Mouse (Mus musculus) limb, embryonic 11.5 days (tissue): ENCODE results near the gene Ccdc144b. TPM values are rescaled to one million over a fixed set of nuclear protein-coding genes. Genes with fewer than 3 reads are reported as not detected.

Experiments
- ATAC-seq: fragments of 200-750 bp; cut with Nextera tagmentation; 2 replicates; pipeline ENCODE4 v1.8.0; 2017; ENCODE audit warnings: low read depth; ENCODE audit not compliant: insufficient number of reproducible peaks, low FRiP score, low TSS enrichment
- DNase-seq: peaks from one replicate; pipeline ENCODE4 v3.0.0-alpha.2; 2015; ENCODE audit warnings: low spot score
- H3K27ac ChIP-seq: fragments of 300-500 bp; sonication (generic); replicated peaks from 2 replicates; pipeline ENCODE4 v1.5.1; 2014; ENCODE audit warnings: low read depth, mild to moderate bottlenecking, low read length
- H3K27me3 ChIP-seq: fragments of 300-500 bp; sonication (generic); 2 replicates; pipeline ENCODE4 v1.6.1; 2014; ENCODE audit warnings: mild to moderate bottlenecking, low read length, mixed read lengths; ENCODE audit not compliant: control insufficient read depth, insufficient read depth
- H3K36me3 ChIP-seq: fragments of 300-500 bp; sonication (generic); 2 replicates; pipeline ENCODE4 v1.6.1; 2014; ENCODE audit warnings: mild to moderate bottlenecking, low read length, moderate library complexity, mixed read lengths; ENCODE audit not compliant: control insufficient read depth, insufficient read depth
- H3K4me1 ChIP-seq: fragments of 300-500 bp; sonication (generic); 2 replicates; pipeline ENCODE4 v1.6.1; 2014; ENCODE audit warnings: low read length, mixed read lengths; ENCODE audit not compliant: control insufficient read depth, insufficient read depth
- H3K4me2 ChIP-seq: fragments of 300-500 bp; sonication (generic); 2 replicates; pipeline ENCODE4 v1.6.1; 2014; ENCODE audit warnings: low read depth, mild to moderate bottlenecking, moderate library complexity; ENCODE audit not compliant: severe bottlenecking
- H3K4me3 ChIP-seq: fragments of 300-500 bp; sonication (generic); 2 replicates; pipeline ENCODE4 v1.5.1; 2014; ENCODE audit warnings: low read depth, low read length
- H3K9ac ChIP-seq: fragments of 300-500 bp; sonication (generic); 2 replicates; pipeline ENCODE4 v1.6.1; 2014; ENCODE audit warnings: mild to moderate bottlenecking, low read length
- H3K9me3 ChIP-seq: fragments of 300-500 bp; sonication (generic); 2 replicates; pipeline ENCODE4 v1.6.1; 2016; ENCODE audit warnings: low read length; ENCODE audit not compliant: control insufficient read depth
- WGBS: fragments of 180-500 bp; shearing (Covaris S2); extraction: QIAGEN DNeasy Blood & Tissue Kit; methylation state at CpG from one replicate; pipeline ENCODE4 v1.1.7; 2014; 5-methylcytosine and 5-hydroxymethylcytosine counted together
- polyA plus RNA-seq: library from polyadenylated mRNA; unstranded; fragments of >200 nt; fragmentation: Nextera tagmentation; extraction: Ambion mirVana; gene quantifications from 2 replicates; pipeline ENCODE4 v1.2.1, GENCODE M21; 2014

The Ccdc144b gene
- polyA plus RNA-seq, 1 experiment from 2014 or later = not detected

DNA sequence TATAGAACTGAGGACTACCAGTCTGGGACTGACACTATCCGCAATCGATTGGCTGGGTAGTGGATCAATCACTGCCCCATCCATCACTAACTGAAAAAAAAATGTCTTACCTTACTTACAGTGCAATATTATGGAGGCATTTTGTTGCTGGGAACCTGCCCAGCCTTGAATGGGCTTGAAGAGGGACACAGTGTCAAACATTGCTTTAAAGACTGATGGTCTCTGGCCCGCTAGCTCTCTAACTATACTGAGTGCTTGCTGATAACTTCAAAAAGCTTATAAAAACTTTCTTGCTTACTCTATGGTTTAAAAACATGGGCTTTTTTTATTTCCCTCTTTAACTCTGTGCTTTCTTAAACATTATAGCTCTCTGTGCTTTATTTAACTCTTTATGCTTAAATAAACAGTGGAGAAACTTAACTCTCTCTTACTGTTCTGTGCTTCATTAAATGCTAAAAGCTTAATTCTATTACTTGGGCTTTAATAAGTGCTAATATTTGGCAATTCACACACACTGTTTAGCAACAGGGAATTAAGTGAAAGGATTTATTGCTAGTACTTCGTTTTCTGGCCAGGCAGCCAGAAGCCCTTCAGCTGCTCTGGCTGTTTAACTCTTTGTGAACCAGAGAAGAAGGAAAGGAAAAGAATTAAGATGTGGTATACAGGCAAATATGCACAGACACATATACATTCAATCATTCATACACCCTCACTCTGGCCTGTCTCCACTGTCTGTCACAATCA lies 44.8 kb downstream of the Ccdc144b start:
- Histone ChIP-seq H3K9me3 (no peaks in the 10 kb centered on the region; the same call in 1 of the 2 replicates), H3K36me3 (no peaks in the 10 kb centered on the region), H3K4me2 (no peak overlapping the region), H3K4me1 (no peaks in the 10 kb centered on the region), H3K4me3 (no peak overlapping the region), H3K27ac (no peak overlapping the region), H3K9ac (no peak overlapping the region), H3K27me3 (no peaks in the 10 kb centered on the region)
- 56% methylated on average over 4 of the region's 4 CpGs for WGBS
- ATAC-seq (no peak), DNase-seq (no peak)

DNA sequence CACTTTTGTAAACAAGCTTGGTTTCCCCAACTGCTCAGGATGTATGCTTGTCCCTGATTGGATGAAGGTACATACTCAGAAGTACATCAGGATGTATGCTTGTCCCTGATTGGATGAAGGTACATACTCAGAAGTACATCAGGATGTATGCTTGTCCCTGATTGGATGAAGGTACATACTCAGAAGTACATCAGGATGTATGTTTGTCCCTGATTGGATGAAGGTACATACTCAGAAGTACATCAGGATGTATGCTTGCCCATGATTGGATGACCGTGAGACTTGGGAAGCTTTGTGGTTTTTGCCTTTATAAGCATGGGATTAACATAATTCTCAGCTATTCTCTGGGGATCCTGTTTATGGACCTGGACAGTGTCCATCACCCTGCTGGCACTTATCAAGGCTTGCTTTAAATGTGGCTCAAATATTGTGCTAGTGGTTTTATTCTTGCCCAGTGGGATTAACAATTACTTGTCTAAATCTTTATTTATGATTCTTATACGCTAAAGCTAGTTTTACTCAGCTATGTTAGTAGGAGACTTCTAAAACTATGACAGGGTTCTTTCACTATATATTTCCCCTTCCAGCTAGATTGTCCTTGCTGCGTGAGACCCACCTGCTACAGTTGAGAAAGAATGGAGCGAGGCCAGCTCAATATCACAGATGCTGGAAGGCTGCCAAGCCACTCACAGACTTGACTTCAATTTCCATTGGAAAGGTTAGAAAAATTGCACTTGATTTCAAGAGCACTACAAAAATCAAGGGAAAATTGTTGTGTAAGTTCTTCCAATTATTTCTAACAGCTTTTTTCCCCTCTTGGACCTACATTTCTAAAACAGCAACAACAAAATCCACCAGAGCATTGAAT lies 49.1 kb downstream of the Ccdc144b start:
- Histone ChIP-seq H3K27ac (no peak overlapping the region), H3K4me1 (no peaks in the 10 kb centered on the region), H3K4me3 (no peak overlapping the region), H3K4me2 (no peak overlapping the region), H3K36me3 (no peaks in the 10 kb centered on the region), H3K9me3 (no peaks in the 10 kb centered on the region; the same call in 1 of the 2 replicates), H3K9ac (no peak overlapping the region), H3K27me3 (no peaks in the 10 kb centered on the region)
- ATAC-seq (no peak), DNase-seq (no peak)
- WGBS = 85% methylated on average over 4 of the region's 4 CpGs

DNA sequence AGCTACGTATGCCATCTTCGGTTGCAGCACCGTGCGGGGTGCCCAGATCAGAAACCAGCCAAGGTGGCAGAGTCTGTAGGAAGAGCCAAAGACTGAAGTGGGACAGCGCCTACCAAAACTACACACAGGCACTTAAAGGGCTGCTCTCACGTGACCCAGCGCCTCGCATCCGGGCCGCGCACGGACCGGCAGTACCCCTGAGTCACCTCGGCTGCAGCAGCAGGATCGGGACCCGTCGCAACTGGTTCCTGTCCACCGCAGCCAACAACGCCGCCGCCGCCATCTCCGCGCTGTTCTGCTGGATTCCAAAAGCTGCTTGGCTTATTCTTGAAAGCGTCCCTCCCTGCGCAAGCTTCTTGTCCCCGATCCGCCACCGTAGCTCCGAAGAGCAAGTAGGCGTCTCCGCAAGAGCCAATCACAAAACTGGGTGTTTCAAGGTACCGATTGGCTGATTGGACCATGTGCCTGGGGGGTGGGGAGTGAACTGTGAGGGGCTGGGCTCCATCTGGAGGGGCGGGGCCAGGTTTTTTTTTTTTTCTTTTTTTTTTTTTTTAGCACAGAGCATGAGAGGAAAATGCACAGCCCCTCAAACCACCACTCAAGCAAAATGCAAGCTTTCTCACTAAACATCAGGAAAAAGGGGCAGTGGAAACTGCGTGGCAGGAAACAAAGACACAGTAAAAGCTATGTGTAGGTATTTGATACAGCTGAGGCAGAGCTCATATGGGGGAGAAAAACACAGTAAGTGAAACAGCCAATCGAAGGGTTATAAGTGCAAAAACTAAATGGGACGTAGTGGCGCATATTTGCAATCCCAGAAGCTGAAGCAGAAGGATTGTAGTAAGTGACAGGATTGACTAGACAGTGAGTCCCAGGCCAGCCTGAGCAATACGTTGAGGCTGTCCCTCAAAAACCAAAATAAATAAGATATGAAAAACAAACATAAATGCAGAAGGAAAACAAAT lies 52.8 kb downstream of the Ccdc144b start, which contains the start of gene Mccc1:
Gene Mccc1 (minus strand): TSS at position 404 of the 965 bp plus-strand sequence.
- WGBS = 6% methylated on average over 39 of the region's 39 CpGs
- Histone ChIP-seq H3K9ac (peak within 1 kb of the TSS; percentile 77), H3K9me3 (no peaks in the 10 kb centered on the region), H3K4me3 (peak within 1 kb of the TSS; percentile 68), H3K27me3 (no peaks in the 10 kb centered on the region), H3K4me2 (peak within 1 kb of the TSS; percentile 63), H3K27ac (peak within 1 kb of the TSS; percentile 68; the same call in 1 of the 2 replicates), H3K36me3 (no peaks in the 10 kb centered on the region), H3K4me1 (no peaks in the 10 kb centered on the region)
- peak; percentile 92 for DNase-seq
- ATAC-seq = peak; percentile 99

DNA sequence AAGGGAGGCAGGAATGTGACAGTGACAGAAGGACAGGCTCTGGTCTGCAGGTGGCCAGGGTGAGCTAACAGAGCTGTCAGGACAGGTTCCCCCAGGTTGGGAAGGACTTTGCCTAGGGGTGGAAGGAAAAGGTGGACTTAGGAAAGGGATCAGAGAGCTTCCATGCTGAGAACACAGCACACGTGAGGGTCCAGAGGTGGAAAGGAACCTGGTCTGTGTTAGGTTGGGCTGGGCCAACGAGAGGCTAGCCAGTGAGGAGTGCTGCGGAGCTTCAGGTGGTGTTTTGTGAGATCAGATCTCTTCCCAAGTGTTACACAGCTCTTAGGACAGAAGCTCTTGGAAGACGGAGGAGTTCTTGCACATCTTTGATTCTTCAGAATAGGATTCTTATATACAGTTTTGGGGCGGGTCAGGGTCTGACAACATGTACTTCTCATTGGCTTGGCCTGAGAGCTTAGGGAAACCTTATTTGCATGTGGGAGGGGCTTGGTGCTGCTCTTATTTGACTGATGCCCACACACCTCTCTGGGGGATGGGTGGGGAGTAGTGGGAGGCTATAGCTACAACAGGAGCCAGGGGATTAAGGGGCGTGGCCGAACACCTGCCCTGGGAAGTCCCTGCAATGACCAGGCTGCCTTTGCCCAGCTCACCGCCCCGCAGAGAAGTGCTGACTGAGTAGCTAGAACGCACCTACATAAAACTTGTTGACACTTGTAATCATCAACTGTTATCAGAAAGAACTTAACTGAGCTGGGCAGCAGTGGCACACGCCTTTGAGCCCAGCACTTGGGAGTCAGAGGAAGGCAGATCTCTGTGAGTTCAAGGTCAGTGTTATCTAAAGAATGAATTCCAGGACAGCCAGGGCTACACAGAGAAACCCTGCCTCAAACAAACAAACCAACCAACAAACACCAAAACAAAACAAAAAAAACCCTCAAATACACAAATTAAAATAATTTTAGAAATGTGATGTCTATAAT lies 58.5 kb downstream of the Ccdc144b start:
- Histone ChIP-seq H3K4me2 (no peak overlapping the region), H3K4me1 (no peaks in the 10 kb centered on the region), H3K36me3 (peaks cover 4% of the 10 kb centered on the region; the same call in 1 of the 2 replicates), H3K9ac (no peak overlapping the region), H3K4me3 (no peak overlapping the region), H3K27ac (no peak overlapping the region), H3K9me3 (no peaks in the 10 kb centered on the region), H3K27me3 (no peaks in the 10 kb centered on the region)
- WGBS = 69% methylated on average over 11 of the region's 11 CpGs
- no peak for DNase-seq
- no peak for ATAC-seq

DNA sequence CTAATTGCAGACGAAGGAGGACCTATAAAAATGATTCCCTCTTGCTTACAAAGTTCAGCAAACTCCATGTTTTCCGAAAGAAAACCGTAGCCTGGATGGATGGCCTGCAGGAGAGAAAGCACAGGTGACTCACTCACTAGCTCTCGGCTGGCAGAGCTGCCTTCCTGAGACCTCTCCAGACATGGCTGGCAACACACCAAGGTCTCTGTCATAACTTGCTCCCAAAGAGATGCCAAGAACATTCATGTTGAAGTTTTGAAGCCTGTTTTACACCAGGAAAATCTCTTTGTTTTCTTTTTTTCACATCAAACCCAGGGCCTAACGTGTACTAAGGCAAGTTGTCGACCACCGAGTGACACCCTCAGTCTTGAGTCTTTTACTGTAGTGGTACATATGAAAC lies 62.6 kb downstream of the Ccdc144b start:
- DNase-seq (no peak), ATAC-seq (no peak)
- WGBS = 92% methylated on average over 7 of the region's 7 CpGs
- Histone ChIP-seq H3K9ac (no peak overlapping the region), H3K27ac (no peak overlapping the region), H3K4me2 (no peak overlapping the region), H3K36me3 (peaks cover 4% of the 10 kb centered on the region; the same call in 1 of the 2 replicates), H3K9me3 (no peaks in the 10 kb centered on the region), H3K27me3 (no peaks in the 10 kb centered on the region), H3K4me1 (no peaks in the 10 kb centered on the region), H3K4me3 (no peak overlapping the region)

DNA sequence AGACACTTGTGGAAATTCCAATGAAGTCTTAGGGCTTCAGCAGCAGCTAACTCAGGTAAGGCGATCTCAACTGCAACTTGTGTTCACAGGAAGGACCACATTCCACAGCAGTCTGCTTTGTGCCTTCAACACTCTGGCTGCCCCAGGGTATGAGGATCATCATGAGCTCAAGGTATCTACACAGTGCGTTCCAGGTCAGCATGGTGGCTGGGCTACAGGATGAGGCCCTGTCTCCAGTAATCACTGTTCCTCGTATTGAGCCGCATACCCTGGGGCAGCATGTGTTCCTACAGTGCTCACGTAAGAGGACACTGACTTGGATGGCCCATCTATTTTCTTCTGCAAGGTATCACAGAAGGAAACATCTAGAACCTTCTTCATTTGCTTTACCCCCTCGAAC lies 65.3 kb downstream of the Ccdc144b start:
- ATAC-seq (no peak), DNase-seq (no peak)
- no peak overlapping the region for H3K4me3 ChIP-seq
- H3K36me3 ChIP-seq = peaks cover 4% of the 10 kb centered on the region; the same call in 1 of the 2 replicates
- H3K27ac ChIP-seq = no peak overlapping the region
- no peaks in the 10 kb centered on the region for H3K27me3 ChIP-seq
- no peaks in the 10 kb centered on the region for H3K4me1 ChIP-seq
- H3K4me2 ChIP-seq = no peak overlapping the region
- WGBS = 90% methylated on average over 6 of the region's 6 CpGs
- H3K9me3 ChIP-seq = no peaks in the 10 kb centered on the region
- no peak overlapping the region for H3K9ac ChIP-seq

DNA sequence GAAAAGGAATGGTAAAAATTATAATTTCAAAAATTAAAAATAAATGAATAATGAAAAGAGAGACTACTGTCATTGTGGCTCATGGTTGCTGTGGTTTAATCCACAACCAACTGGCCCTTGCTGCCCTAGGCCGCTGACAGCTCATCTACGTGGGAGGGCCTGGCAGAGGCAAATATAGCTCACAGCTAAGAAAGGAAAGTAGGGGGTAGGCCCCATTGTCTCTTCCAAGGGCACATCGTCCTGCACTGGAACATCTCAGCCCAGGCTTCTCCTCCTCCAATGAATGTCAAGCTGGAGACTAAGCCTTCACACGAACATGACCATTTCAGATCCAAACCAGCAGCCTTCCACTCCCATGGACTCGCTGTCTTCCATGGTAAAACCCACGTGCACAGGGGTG lies 67.1 kb downstream of the Ccdc144b start:
- ATAC-seq (no peak), DNase-seq (no peak)
- Histone ChIP-seq H3K4me2 (no peak overlapping the region), H3K27me3 (no peaks in the 10 kb centered on the region), H3K9ac (no peak overlapping the region), H3K4me3 (no peak overlapping the region), H3K9me3 (no peaks in the 10 kb centered on the region), H3K27ac (no peak overlapping the region), H3K36me3 (peaks cover 4% of the 10 kb centered on the region; the same call in 1 of the 2 replicates), H3K4me1 (no peaks in the 10 kb centered on the region)
- 92% methylated on average over 6 of the region's 6 CpGs for WGBS
